Mouse (Mus musculus) MEL (cell line): ENCODE measurements around the gene Rabggta.

Experiments
- TCF12 ChIP-seq: IDR thresholded peaks from 2 replicates; pipeline ENCODE4 v1.6.1; 2014; ENCODE audit warnings: low read depth, mild to moderate bottlenecking, inconsistent platforms, low read length, improper control_type of control experiment, moderate library complexity
- USF1 ChIP-seq: IDR thresholded peaks from 2 replicates; pipeline ENCODE4 v1.6.1; 2014; ENCODE audit warnings: low read depth, mild to moderate bottlenecking, inconsistent platforms, low read length, improper control_type of control experiment, moderate library complexity

- no peak for TF ChIP-seq USF1
- TF ChIP-seq TCF12 = no peak
Observed at GRCm38 (mm10) chr14:55677615-55678014, 44.4 kb downstream of the Rabggta start.
